Mouse (Mus musculus): ENCODE data around the gene Fkbp1b.

GRCm38 (mm10) chr12:4841392-4841887, at the start of gene Fkbp1b:
- TF ChIP-seq CTCF (conservative IDR thresholded peaks at IDR 0.05; ENCODE audit: low read length) (no peak), NANOG (IDR thresholded peaks at IDR 0.05; ENCODE audit: borderline replicate concordance, low read length) (no peak)

Data from E14TG2a.4 (cell line).